ENCODE assay signal across 10 mouse cellular contexts in genomic region chr13:52531121-52531520, GRCm38 (mm10). TPM values are rescaled to one million over a fixed set of nuclear protein-coding genes. Genes with fewer than 3 reads are reported as not detected.
DNase-seq lines count a peak whose midpoint lies in the region; ATAC-seq and TF ChIP-seq lines count a peak whose summit lies in the region.
"Had no signal": no experiment of that assay in that cellular context is flagged by ENCODE, and none has a peak within 500 bp of the region (broad histone marks: within the 10 kb centered on the region; RNA-seq: fewer than 3 reads in every experiment).

Diras2 (minus strand) TSS chr13:52531279.

- no peak for DNase-seq in heart, embryonic 10.5 days (ENCODE audit: low spot score)
- no peak for DNase-seq in heart, postnatal 4 days
- DNase-seq in G1E (ENCODE audit: low spot score) = no peak
- DNase-seq in forebrain, postnatal 0 days = no peak
- no peak for DNase-seq in limb, embryonic 14.5 days (ENCODE audit: low spot score)
- DNase-seq in adrenal gland, postnatal 14 days = no peak
- DNase-seq in adrenal gland, adult (ENCODE audit: inconsistent age in 2 of 2, low spot score in 1 of 2) = no peak
- DNase-seq in gastrocnemius, postnatal 10 days = no peak

- no peak for TF ChIP-seq CTCF in G1E (IDR thresholded peaks at IDR 0.05; ENCODE audit: low read depth, low read length)
- TF ChIP-seq CTCF in forebrain, postnatal 0 days (IDR thresholded peaks at IDR 0.05; ENCODE audit: low read depth) = no peak

- H3K9ac ChIP-seq in forebrain, postnatal 0 days = peak within 1 kb of the TSS; percentile 82
- H3K9ac ChIP-seq in limb, embryonic 14.5 days (ENCODE audit: low read depth, low read length, severe bottlenecking) = peak within 1 kb of the TSS; percentile 44; the same call in 1 of the 2 replicates

- TF ChIP-seq POLR2A in limb, embryonic 14.5 days (IDR thresholded peaks at IDR 0.05; ENCODE audit: borderline replicate concordance, extremely low read depth, insufficient read depth, insufficient read length) = no peak

- H3K4me2 ChIP-seq in forebrain, postnatal 0 days (ENCODE audit: low read depth) = peak within 1 kb of the TSS; percentile 80
- H3K4me2 ChIP-seq in limb, embryonic 14.5 days (replicated peaks; ENCODE audit: low read depth, low read length, severe bottlenecking) = peak within 1 kb of the TSS; percentile 98

- no peaks in the 10 kb centered on the region for H3K36me3 ChIP-seq in heart, embryonic 10.5 days
- no peaks in the 10 kb centered on the region for H3K36me3 ChIP-seq in G1E (replicated peaks)
- H3K36me3 ChIP-seq in forebrain, postnatal 0 days (ENCODE audit: insufficient read depth) = no peaks in the 10 kb centered on the region
- H3K36me3 ChIP-seq in limb, embryonic 14.5 days (ENCODE audit: control insufficient read depth, insufficient read depth, low read length) = no peaks in the 10 kb centered on the region

- 37% methylated on average over 9 of the region's 9 CpGs for WGBS in heart, embryonic 10.5 days
- 42% methylated on average over 9 of the region's 9 CpGs for WGBS in forebrain, postnatal 0 days
- 50% methylated on average over 9 of the region's 9 CpGs for WGBS in limb, embryonic 14.5 days

- ATAC-seq in G1E (ENCODE audit: extremely low read depth, insufficient number of reproducible peaks, low FRiP score, poor library complexity, severe bottlenecking) = no peak
- ATAC-seq in forebrain, postnatal 0 days = no peak
- ATAC-seq in limb, embryonic 14.5 days (ENCODE audit: low FRiP score, low read depth) = no peak

- H3K4me1 ChIP-seq in heart, embryonic 10.5 days = peaks cover 26% of the 10 kb centered on the region
- no peaks in the 10 kb centered on the region for H3K4me1 ChIP-seq in G1E (ENCODE audit: insufficient read depth, low read depth, low read length)
- no peaks in the 10 kb centered on the region for H3K4me1 ChIP-seq in forebrain, postnatal 0 days (ENCODE audit: insufficient read depth)
- no peaks in the 10 kb centered on the region for H3K4me1 ChIP-seq in limb, embryonic 14.5 days (ENCODE audit: control insufficient read depth, insufficient read depth, low read length)

- H3K27ac ChIP-seq in heart, embryonic 10.5 days = peak within 1 kb of the TSS; percentile 83
- H3K27ac ChIP-seq in forebrain, postnatal 0 days (ENCODE audit: low read depth, low read length) = peak within 1 kb of the TSS; percentile 87
- H3K27ac ChIP-seq in limb, embryonic 14.5 days (replicated peaks; ENCODE audit: low read depth, low read length) = no peak within 1 kb of the TSS
- H3K27ac ChIP-seq: macrophage had no signal

- H3K4me3 ChIP-seq in heart, embryonic 10.5 days = peak within 1 kb of the TSS; percentile 71
- peak within 1 kb of the TSS; percentile 20; the same call in 1 of the 2 replicates for H3K4me3 ChIP-seq in G1E (ENCODE audit: low read depth, low read length)
- H3K4me3 ChIP-seq in forebrain, postnatal 0 days (ENCODE audit: low read depth, low read length) = peak within 1 kb of the TSS; percentile 62
- H3K4me3 ChIP-seq in limb, embryonic 14.5 days (replicated peaks; ENCODE audit: low read length) = peak within 1 kb of the TSS; percentile 44

- peaks cover 35% of the 10 kb centered on the region for H3K27me3 ChIP-seq in heart, embryonic 10.5 days (ENCODE audit: insufficient read depth, poor library complexity, severe bottlenecking)
- no peaks in the 10 kb centered on the region for H3K27me3 ChIP-seq in G1E (ENCODE audit: insufficient read depth, low read length)
- no peaks in the 10 kb centered on the region for H3K27me3 ChIP-seq in forebrain, postnatal 0 days (ENCODE audit: insufficient read depth, low read length)
- peaks cover 15% of the 10 kb centered on the region for H3K27me3 ChIP-seq in limb, embryonic 14.5 days (ENCODE audit: control insufficient read depth, insufficient read depth, low read length)
- H3K27me3 ChIP-seq: CH12.LX had no signal

- H3K9me3 ChIP-seq in heart, embryonic 10.5 days = no peaks in the 10 kb centered on the region
- peaks cover 66% of the 10 kb centered on the region for H3K9me3 ChIP-seq in G1E (replicated peaks)
- no peaks in the 10 kb centered on the region for H3K9me3 ChIP-seq in forebrain, postnatal 0 days (ENCODE audit: low read length)
- H3K9me3 ChIP-seq in limb, embryonic 14.5 days (ENCODE audit: control insufficient read depth, low read length) = no peaks in the 10 kb centered on the region

RNA-seq across cellular contexts. Expression of gene Diras2, which starts in this region (rescaled TPM):
- 1.0 and 1.1 TPM in 2 replicates for polyA plus RNA-seq in heart, embryonic 10.5 days (2016; fragmentation: Nextera tagmentation; extraction: Ambion mirVana)
- 1 to 10 TPM; 2.6 to 2.7 TPM for total RNA-seq in heart, postnatal 4 days (2021)
- total RNA-seq in G1E (2014; fragmentation: Nextera tagmentation) (not detected in 2 replicates), G1E (2017) (0.05 and 0.06 TPM in 2 replicates)
- not detected in 2 replicates for polyA plus RNA-seq in G1E (2012)
- total RNA-seq in forebrain, postnatal 0 days (2014; rRNA removed) = 41.5 and 47.6 TPM in 2 replicates
- 4.8 and 6.3 TPM in 2 replicates for polyA plus RNA-seq in forebrain, postnatal 0 days (2015; fragmentation: Nextera tagmentation; extraction: Ambion mirVana)
- 0.70 and 1.2 TPM in 2 replicates for polyA plus RNA-seq in limb, embryonic 14.5 days (2012; rRNA removed)
- polyA plus RNA-seq in limb, embryonic 14.5 days (2014; fragmentation: Nextera tagmentation; extraction: Ambion mirVana) = 0.15 and 0.19 TPM in 2 replicates
- total RNA-seq in adrenal gland, postnatal 14 days (2021) = 5.7 and 6.1 TPM in 2 replicates
- under 1 TPM; 0.16 to 0.38 TPM for total RNA-seq in gastrocnemius, postnatal 10 days (2021)

Comparison
In these comparisons a context has a peak if more than half of its experiments do, and no peak if none do; other contexts are left out.
1. H3K4me3 ChIP-seq: peak in every context shown above with its lines; median percentile 71 in heart, embryonic 10.5 days; 62 in forebrain, postnatal 0 days; 44 in limb, embryonic 14.5 days; 20 in G1E.